Mouse (Mus musculus): ENCODE results near the gene BC005537.
"Not testable (repeated sequence)": the region's sequence is repeated elsewhere in the genome, so short reads cannot be mapped to it uniquely, and the experiment has no call there.

BC005537 gene

DNA sequence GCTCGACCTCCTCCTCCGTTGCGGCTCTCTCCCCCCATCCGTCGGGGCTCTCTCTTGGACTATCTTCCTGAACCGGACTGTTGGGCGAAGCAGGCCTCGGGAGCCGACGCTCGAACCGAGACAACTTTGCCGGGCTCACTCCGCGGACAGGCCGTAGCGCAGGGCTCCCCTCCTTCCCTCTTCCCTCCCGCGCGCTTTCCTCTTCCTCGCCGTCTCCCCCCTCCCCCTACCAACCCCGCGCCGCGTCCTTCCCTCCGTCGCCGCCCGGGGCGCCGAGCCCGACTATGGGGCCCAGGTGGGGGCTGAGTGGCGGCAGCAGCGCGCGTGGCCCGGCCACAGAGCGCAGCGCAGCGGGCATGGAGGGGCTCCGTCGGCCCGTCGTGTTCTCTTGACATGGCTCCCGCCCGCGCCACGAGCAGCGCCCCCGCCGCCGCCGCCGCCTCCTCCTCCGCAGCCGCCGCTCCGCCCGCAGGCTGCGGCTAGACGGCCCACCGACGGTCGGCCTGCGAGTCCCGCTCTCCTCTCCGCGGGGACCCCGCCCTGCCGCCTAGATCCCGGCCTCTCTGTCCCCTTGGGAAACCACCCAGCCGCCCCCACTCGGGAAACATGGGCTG, at the start of gene BC005537:
Gene BC005537 (plus strand): TSS at position 350 of the 614 bp plus-strand sequence.
- peak in 1 of 2 experiments; percentile 61 for DNase-seq (ENCODE audit: low spot score in 2 of 2)

DNA sequence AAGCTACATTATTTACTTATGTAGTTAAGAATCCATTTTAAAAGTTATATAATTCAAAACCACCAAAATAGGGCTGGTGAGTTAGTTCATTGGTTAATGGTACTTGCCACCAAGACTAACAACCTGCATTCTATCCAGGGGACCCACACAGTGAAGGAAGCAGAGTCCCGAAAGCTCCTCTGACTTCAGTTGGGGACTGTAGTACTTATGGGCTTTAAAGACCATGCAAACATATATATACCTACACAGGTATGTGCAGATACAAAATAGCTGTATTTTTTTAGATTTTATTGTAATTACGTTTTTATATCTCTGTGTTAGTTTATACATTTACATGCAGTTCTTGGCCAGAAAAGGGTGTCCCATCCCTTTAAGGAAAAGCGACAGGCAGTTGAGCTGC, 44.7 kb upstream of the BC005537 start:
- DNase-seq (ENCODE audit: low spot score in 2 of 2), result no peak

DNA sequence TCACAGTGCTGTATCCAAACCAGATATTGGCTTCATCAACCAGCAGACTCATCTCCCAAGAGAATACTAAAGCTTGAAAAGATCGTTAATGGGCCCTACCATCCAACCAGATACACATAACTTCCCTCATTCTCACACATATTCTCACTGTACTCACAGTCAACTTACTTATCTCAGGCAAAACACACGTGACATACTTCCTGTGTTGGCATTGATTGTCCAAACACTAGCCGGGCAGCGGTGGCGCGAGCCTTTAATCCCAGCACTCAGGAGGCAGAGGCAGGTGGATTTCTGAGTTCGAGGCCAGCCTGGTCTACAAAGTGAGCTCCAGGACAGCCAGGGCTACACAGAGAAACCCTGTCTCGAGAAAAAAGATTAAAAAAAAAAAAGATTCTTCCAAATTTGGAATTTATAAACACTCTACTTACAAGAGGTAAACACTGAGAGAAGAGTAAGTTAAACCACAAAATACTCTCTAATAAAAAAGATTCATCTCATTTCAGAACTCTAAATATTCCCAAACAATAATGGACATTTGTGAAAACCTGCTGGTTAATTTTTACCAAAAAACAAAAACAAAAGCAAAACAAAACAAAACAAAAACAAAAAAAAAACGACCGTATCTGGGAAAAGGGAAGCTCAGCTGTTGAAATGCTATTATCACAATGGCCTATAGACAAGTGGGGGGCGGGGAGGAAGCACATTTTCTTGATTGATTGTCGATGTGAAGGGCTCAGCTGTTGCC, 43.5 kb upstream of the BC005537 start:
- no peak for DNase-seq (ENCODE audit: low spot score in 2 of 2)

DNA sequence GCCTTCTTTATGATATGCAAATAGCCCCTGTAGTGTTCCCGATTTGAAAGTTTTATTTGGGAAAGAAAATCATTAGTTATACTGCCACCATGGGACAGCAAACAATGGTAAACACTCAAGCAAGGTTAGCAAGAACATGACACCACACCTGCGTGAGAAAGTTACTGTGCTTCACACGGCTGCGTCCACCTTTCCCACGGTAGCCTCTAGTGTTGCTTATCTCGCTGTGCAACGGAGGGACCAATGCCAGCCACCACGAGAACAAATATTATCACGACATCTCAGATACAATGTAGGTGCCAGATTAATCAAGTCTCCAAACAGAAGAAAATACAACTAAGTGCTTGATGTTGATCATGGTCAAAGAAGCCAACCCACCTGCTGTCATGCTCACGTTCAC, 42.0 kb upstream of the BC005537 start:
- DNase-seq (ENCODE audit: low spot score in 2 of 2), result no peak

DNA sequence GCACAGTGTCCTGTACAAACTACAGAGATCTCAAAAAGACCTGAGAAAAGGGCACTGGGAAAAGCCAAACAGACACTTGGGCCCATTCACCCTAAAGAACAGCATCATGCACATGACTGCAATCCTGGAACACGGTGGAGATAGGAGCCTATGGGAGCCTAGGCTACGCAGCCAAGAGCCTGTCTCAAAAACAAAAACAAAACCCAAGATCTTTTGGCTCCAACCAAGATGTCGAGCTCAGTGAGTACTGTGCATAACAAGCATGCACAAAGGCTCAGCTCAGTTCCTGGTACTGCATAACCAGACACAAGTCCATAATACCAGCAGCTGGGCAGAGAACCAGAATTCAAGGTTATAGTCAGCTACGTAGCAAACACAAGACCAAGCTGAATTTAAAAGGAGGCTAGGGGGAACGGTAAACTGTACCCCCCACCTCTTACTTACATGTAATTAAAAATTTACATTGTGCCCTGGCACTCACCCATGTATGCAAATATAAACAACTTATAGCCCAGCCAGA, 41.0 kb upstream of the BC005537 start:
- no peak for DNase-seq (ENCODE audit: low spot score in 2 of 2)

DNA sequence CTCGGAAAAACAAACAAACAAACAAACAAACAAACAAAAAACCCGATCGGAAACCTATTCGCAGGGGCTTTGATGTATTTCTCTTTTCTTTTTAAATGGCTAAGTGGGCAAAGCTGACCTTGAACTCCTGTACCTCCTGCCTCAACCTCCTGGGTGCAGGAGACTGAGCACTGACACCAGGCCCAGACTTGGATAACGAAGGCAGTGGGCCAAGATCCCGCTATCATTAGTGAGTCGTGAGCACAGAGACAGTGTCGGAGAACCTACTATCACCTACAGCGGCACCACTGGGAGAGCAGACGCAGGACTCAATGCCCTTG, 40.4 kb upstream of the BC005537 start:
- no peak for DNase-seq (ENCODE audit: low spot score in 2 of 2)

DNA sequence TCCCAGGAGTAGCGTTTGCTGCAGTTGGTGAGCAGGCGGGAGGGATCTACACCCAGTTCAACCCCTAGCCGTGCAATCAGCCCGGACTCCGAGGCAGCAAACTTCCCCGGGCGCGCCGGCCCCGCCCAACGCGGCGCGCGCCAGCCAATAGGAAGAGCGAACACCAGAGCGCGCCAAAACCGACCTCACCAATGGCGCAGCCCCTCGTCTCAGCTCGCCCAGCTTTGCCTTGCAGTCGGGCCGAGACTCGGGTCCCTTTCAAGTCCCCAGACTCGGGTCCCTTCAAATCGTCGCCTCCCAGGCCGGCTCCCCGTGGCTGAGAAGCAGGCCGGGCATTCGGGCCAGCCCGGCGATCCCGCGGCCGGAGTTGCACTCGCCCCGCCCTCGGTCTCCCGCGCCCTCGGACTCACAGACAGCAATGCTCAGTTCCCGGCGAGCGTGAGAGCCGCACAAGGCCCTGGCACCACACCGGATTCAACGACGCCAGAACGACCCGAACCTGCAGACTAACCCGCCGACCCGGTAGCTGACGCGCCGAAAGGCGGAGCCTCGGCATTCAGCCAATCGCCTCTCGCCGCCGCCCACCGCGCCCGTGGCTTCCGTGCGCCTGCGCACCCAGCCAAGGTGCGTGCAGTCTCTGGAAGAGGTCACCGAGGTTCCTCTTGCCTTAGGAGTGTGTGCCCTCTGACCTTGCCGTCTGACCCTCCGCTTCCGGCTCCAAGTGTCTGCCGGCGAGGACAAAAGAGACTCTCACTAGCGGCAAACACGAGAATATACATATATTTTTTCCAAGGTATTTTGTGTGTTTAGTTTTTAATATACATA, 39.8 kb upstream of the BC005537 start, which contains the start of gene Gmnn:
Gene Gmnn (minus strand): TSS at position 521 of the 825 bp plus-strand sequence.
- DNase-seq (ENCODE audit: low spot score in 2 of 2), result peak; percentile 81 to 86

DNA sequence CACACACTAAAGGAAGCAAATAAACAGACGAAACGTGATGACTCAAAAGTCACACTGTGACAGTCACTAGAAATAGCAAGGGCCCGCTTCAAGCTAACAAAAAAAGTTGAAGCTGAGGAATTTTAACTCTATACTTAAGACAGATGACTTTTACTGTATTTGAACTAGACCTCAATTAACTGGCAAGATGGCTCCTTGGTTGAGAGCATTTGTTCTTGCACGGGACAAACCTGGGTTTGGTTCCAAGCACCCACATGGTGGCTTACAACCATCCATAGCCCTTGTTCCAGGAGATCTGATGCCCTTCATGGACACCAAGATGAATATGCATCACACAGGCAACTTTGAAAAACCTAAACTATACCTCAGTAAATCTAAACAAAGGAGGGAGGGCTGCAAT, 39.2 kb upstream of the BC005537 start:
- DNase-seq (ENCODE audit: low spot score in 2 of 2), result no peak

DNA sequence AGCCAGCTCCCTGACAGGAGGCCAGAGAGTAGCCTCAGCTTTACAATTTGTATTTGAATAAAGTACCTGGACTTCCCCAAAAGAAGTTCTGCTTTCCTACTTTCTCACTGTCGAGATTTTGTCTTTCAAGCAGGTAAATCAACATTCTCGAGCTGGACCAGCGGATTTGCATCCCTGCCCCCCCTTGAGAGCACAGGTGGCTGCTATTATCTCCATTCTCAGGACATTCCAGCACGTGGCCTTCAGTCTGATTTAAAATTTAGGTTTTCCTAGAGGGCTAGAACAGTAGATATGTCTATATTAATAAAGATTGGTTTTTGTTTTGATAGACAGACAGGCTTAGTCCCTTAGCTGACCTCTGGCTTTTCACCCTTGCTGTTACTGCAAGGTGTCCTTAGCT, 33.6 kb upstream of the BC005537 start:
- not testable (repeated sequence) for DNase-seq (ENCODE audit: low spot score in 2 of 2)

DNA sequence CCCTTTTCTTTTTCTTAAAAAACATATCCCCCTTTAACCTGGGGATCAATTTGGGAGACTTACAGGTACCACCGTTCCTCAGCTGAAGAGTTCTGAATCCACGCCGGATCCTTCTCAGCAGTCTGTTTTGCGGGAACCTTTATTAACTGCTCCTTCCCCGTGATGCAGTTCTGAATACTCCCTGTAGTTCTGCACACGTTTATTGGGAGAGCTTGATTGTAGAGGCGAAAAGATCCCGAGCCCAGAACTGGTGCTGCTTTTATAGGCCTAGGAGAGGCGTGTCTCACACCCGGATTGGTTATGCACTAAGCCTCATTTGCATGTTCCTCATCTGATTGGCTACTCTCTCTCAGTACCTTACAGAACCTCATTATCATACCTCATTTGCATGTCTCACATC, 30.0 kb upstream of the BC005537 start:
- not testable (repeated sequence) for DNase-seq (ENCODE audit: low spot score in 2 of 2)

DNA sequence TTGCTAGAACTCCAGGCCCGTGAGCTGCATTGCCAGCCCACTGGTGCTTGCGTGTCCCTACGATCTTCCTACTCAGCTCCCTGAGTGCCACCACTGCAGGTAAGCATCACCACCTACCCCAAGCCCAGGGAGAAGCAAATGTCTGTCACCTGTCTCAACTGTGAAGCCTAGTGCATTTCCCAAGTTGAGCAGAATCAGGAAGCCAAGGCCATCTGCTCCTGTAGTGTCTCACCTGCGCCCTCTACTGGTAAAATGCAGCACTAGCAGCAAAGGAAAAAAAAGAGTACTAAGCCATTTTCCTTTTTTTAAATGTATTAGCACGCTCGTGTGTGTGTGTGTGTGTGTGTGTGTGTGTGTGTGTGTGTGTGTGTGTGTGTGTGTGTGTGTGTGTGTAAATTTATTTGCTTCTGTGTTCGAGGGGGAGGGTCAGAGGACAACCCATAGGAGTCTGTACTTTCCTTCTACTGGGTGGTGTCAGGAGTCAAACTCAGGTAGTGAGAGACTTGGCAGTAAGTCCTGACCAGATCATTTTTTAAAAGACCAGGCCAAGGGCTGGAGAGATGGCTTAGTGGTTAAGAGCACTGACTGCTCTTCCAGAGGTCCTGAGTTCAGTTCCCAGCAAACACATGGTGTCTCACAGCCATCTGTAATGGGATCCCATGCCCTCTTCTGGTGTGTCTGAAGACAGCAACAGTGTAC, 25.2 kb upstream of the BC005537 start:
- DNase-seq (ENCODE audit: low spot score in 2 of 2), result peak; percentile 41 to 67

DNA sequence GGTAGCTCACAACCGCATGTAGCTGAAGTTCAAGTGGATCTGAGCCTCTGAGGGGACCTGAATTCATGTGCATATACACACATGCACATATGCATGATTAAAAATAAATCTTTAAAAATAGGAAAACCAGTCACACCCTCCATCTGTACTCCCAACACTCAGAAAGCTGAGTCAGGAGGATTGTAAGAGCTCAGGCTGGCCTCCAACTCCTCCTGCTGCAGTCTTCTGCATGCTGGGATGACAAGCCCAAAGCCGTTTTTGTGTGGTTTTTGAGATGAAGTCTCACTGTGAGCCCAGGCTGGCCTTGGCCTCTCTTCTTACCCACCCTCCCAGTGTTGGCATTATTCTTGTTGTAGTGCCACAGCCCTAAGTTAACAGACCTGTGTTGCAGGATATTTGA, 23.4 kb upstream of the BC005537 start:
- no peak for DNase-seq (ENCODE audit: low spot score in 2 of 2)

DNA sequence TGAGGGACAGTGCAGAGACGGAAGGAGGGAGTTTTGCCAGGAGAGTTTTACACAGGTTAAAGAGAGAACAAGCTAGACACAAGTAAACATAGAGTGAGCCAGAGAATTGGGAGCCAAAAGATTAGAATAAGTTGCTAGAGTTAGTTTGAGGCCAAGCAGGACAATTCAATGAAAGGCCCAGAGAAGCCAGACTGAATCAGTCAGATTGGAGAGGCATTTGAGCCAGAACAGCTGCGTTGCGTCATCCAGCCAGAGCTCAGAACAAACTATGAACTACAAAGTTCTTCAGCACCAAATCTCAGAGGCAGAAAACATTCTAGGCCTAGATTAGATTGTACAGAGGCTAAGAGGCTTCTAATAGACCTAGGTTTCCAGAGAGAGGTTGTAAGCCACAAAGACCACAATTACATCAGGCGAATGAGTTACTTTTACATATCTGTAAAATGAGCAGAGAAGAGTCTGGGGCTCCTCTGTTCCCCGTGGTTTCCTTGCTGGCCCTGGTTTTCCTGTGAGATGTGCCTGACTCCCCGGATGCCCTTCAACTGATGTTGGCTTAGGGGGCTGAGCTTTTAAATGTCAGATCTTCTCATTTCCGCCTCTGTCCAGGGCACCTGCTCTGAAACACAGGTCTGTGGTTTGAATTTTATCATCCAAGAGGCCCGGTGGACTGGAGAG, 22.6 kb upstream of the BC005537 start:
- no peak for DNase-seq (ENCODE audit: low spot score in 2 of 2)

DNA sequence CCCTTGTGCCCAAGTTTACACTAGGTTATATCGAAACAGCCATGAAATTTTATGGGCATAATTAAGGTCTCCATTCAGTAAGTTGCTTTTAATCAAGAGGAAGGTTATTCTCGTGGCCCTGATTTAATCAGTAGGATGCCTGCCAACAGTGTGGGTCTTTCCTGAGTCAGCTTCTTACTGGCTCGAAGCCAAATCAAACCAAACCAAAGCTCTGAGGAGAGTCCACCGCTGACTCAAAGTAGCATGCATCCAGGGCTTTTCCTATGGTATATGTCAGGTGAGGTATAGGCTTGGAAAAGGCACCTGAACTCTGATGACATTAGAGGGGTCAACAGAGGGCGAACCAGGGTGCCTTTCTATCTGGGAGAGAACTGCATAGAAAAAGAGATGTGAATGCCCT, 19.5 kb upstream of the BC005537 start:
- no peak for DNase-seq (ENCODE audit: low spot score in 2 of 2)

DNA sequence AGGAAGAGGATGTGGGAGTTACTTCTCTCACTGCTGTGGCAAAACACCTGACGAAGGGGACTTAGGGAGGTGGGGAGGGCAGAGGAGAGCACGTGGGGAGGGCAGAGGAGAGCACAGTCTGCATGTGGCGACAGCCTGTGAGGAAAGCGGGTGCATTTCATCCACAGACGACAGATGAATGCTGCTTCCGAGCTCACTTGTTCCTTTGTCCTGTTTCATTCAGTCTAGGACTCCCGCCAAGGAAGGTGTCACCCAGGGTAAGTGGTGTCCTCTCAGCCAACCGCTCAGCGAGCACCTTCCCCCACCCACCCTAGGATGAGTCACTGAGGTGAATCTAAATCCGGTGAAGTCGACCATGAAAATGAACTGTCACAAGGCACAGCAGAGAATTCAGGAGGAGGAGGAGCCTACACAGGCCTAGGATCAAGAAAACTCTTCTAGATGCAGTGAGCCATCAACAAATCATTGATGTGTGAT, 15.4 kb upstream of the BC005537 start:
- peak; percentile 44 to 54 for DNase-seq (ENCODE audit: low spot score in 2 of 2)

DNA sequence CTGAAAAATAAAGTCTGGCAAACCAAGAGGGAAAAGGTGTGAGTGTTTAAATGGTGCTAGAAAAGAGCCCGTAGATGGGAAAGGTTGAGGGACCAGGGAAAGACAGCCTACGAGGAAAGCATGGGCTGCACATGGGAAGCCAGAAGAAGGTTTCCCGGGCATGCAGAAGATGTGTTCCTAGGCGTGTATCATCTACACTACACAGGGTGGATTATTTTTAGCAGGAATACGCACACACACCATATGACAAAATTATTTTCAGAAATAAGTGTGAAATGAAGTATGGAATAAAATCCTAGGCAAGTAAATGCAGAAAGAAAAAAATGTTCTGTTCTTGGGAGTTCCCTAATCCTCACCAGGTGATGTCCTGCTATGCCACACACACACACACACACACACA, 14.0 kb upstream of the BC005537 start:
- DNase-seq (ENCODE audit: low spot score in 2 of 2), result no peak

DNA sequence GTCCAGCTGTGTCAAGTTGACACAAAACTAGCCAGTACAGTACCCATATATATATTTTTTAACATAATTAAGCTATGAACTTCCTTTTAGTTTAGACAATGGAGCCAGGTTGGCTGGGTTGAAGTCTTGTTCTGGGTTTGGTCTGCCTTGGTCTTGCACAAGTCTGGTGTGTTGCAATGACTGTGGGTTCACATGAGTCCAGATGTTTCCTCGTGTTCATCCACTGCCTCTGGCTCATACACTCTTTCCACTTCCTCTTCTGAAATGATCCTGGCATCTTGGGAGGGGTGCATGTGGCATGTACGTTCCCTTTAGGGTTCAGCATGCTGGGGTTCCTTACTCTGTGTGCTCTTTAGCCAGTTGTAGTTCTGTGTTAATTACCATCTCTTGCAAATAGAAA, 10.1 kb upstream of the BC005537 start:
- no peak for DNase-seq (ENCODE audit: low spot score in 2 of 2)

DNA sequence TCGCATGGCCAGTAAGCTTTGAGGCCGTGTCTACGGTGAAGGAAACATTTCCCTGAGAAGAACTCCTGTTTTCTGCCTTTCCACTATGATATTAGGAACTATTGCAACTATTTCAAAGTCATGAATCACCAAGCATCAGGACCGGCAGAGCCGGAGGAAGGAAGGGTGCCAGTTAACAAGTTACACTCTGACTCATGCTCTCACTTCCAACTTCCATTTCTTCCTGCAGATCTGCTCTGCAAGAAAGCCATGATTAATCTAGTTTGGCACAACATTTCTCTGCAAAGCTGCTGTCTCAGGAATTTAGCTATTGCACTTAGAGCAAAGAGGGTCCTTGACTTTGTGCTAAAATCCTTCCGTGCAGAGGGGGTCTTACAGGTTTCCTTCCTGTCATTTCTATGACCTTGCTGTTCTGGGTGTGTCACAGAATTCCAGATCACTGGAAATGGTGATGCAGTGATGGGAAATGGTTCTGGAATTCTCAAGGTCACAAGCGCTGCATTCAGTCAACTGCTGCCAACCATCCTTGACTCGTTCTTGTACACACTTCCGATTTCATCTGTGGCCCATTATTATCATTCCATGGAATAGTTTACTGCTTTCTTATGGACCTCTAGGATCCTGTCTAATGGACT, 8.9 kb upstream of the BC005537 start:
- no peak for DNase-seq (ENCODE audit: low spot score in 2 of 2)

DNA sequence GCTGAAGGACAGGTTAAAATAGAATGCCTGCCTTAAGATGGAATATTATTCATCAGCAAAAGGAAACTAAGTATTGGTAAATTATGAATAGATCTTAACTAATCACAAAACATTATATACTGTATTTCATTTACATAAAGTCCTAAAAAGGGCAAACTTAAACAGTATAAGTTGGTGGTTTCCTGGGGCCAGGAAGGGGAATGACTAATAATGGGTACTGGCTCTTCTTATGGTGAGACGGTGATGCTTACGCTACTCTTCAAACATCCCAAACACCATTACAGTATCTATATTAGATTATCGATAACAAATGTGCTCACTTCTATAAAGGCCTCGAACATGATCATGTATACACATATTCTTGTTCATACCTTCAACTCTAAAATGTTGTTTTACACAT, 2.8 kb upstream of the BC005537 start:
- no peak for DNase-seq (ENCODE audit: low spot score in 2 of 2)

DNA sequence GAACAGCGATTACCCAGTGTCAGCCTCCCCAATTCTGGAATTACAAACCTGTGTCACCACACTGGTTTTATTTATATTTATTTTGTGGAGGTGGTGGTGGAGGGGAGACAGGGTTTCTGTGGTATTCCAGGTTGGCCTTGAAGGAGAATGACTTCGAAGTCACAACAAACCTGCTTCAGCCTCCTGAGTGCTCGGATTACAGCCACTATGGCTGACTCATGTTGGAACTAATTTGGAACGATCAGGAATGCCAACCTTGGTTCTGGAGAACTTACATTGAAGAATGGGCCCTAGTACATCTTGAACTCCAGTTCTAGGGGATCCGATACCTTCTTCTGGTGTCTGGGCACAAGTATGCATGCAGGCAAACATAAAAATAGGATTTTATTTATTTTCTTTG, 2.1 kb upstream of the BC005537 start:
- DNase-seq (ENCODE audit: low spot score in 2 of 2), result no peak
